Mouse (Mus musculus) forebrain, embryonic 13.5 days (tissue): ENCODE measurements around the gene Rps5. TPM values are rescaled to one million over a fixed set of nuclear protein-coding genes. Genes with fewer than 3 reads are reported as not detected.
"Not testable (repeated sequence)": the region's sequence is repeated elsewhere in the genome, so short reads cannot be mapped to it uniquely, and the experiment has no call there.

Experiments used
- ATAC-seq: fragments of 200-750 bp; cut with Nextera tagmentation; 2 replicates; pipeline ENCODE4 v1.8.0; 2017
- H3K27ac ChIP-seq: fragments of 300-500 bp; sonication (generic); 2 replicates; pipeline ENCODE4 v1.5.1; 2015; ENCODE audit warnings: inconsistent platforms, mild to moderate bottlenecking, moderate library complexity
- H3K27me3 ChIP-seq: fragments of 300-500 bp; sonication (generic); 2 replicates; pipeline ENCODE4 v1.6.1; 2015; ENCODE audit warnings: mild to moderate bottlenecking, inconsistent platforms
- H3K36me3 ChIP-seq: fragments of 300-500 bp; sonication (generic); 2 replicates; pipeline ENCODE4 v1.6.1; 2015; ENCODE audit warnings: mild to moderate bottlenecking, inconsistent platforms; ENCODE audit not compliant: poor library complexity, severe bottlenecking
- H3K4me1 ChIP-seq: fragments of 300-500 bp; sonication (generic); 2 replicates; pipeline ENCODE4 v1.6.1; 2015; ENCODE audit warnings: inconsistent platforms
- H3K4me2 ChIP-seq: fragments of 300-500 bp; sonication (generic); 2 replicates; pipeline ENCODE4 v1.6.1; 2015; ENCODE audit warnings: inconsistent platforms, mild to moderate bottlenecking, moderate library complexity
- H3K4me3 ChIP-seq: fragments of 300-500 bp; sonication (generic); 2 replicates; pipeline ENCODE4 v1.5.1; 2015; ENCODE audit warnings: mild to moderate bottlenecking, inconsistent platforms
- H3K9ac ChIP-seq: fragments of 300-500 bp; sonication (generic); 2 replicates; pipeline ENCODE4 v1.6.1; 2015; ENCODE audit warnings: mild to moderate bottlenecking, inconsistent platforms
- H3K9me3 ChIP-seq: fragments of 300-500 bp; sonication (generic); replicated peaks from 2 replicates; pipeline ENCODE4 v1.6.1; 2016; ENCODE audit warnings: inconsistent platforms
- WGBS: fragments of 180-500 bp; shearing (Covaris S2); methylation state at CpG from one replicate; pipeline ENCODE4 v1.1.7; 2015; 5-methylcytosine and 5-hydroxymethylcytosine counted together
- polyA plus RNA-seq: library from polyadenylated mRNA; unstranded; fragments of >200 nt; fragmentation: Nextera tagmentation; extraction: Ambion mirVana; gene quantifications from 2 replicates; pipeline ENCODE4 v1.2.1, GENCODE M21; 2015

Rps5 gene
- polyA plus RNA-seq, 1 experiment from 2014 or later = 824 TPM

GRCm38 (mm10) chr7:12934808-12935207, 12.7 kb downstream of the Rps5 start:
- Histone ChIP-seq H3K9me3 (no peaks in the 10 kb centered on the region), H3K36me3 (no peaks in the 10 kb centered on the region), H3K4me3 (no peak overlapping the region), H3K4me2 (no peak overlapping the region), H3K27me3 (no peaks in the 10 kb centered on the region), H3K27ac (no peak overlapping the region), H3K4me1 (no peaks in the 10 kb centered on the region), H3K9ac (no peak overlapping the region)
- WGBS = 92% methylated on average over 3 of the region's 3 CpGs
- no peak for ATAC-seq

DNA sequence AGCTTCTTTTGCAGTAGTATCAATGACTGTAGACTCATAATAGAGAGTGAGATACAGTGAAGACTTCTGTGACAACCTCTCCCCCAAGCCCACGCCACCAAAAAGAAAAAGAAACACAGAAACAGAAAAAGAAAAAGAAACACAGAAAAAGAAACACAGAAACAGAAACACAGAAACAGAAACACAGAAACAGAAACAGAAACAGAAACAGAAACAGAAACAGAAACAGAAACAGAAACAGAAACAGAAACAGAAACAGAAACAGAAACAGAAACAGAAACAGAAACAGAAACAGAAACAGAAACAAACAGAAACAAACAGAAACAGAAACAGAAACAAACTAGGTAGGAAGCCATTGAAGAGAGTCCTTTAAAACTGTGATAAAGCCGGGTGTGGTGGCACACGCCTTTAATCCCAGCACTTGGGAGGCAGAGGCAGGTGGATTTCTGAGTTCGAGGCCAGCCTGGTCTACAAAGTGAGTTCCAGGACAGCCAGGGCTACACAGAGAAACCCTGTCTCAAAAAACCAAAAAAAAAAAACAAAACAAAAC, 15.2 kb downstream of the Rps5 start:
- H3K27ac ChIP-seq, H3K9ac ChIP-seq, H3K4me1 ChIP-seq, H3K4me3 ChIP-seq, H3K27me3 ChIP-seq, H3K9me3 ChIP-seq, H3K36me3 ChIP-seq, H3K4me2 ChIP-seq, ATAC-seq: not testable (repeated sequence)
- 90% methylated on average over 4 of the region's 4 CpGs for WGBS

- WGBS = 80% methylated on average over 4 of the region's 4 CpGs
- Histone ChIP-seq H3K4me3 (no peak overlapping the region), H3K36me3 (no peaks in the 10 kb centered on the region), H3K9ac (no peak overlapping the region), H3K4me2 (no peak overlapping the region), H3K27ac (no peak overlapping the region), H3K9me3 (no peaks in the 10 kb centered on the region), H3K27me3 (no peaks in the 10 kb centered on the region), H3K4me1 (no peaks in the 10 kb centered on the region)
- ATAC-seq = no peak
These were observed 18.5 kb downstream of the Rps5 start for GRCm38 (mm10) chr7:12940599-12940998.

GRCm38 (mm10) chr7:12943488-12943887, 21.4 kb downstream of the Rps5 start:
- no peak for ATAC-seq
- Histone ChIP-seq H3K4me3 (no peak overlapping the region), H3K4me1 (no peaks in the 10 kb centered on the region), H3K27ac (no peak overlapping the region), H3K9me3 (peaks cover 4% of the 10 kb centered on the region; the same call in 1 of the 2 replicates), H3K4me2 (no peak overlapping the region), H3K27me3 (no peaks in the 10 kb centered on the region), H3K36me3 (no peaks in the 10 kb centered on the region), H3K9ac (no peak overlapping the region)

DNA sequence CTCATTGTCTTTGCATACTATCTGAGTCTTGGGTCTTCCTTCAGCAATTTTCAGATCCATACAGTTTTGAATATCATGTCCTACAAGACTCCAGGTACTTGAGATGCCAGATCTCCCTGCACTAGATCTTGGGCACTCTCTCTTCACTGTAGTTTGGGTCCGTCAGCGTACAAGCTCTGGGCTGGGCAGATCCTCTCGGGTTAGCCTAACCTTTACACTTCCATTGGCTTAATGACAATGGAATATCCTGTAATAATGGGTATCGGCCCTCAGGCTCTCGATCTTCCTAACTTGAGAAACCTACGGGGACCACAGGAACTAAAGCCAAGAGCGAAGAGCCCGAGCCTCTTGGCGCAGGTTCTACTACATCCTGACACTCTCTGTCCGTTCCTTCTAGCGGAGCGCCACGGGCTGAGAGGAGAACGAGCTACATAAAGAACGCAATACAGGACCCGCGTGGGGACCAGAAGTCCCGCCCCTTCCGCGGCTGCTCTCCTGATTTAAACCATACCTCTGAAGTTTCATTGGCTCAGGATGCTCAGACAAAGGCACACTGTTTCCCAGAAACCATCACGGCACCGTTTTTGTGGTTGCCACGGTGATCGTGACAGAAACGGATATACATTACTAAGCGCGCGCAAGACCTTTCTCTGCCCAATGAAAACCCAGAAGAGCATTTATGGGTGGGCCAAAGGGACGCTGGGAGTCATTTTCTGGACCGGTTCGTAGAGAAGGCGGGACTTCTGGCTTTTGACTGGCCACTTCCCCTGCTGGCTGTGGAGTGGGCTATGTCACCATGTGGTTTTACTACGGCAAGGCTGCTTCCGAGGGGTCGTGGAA, 27.2 kb downstream of the Rps5 start:
- Histone ChIP-seq H3K9me3 (peaks cover 4% of the 10 kb centered on the region; the same call in 1 of the 2 replicates), H3K4me3 (peak overlapping the region; percentile 42), H3K9ac (peak overlapping the region; percentile 75), H3K27me3 (no peaks in the 10 kb centered on the region), H3K36me3 (no peaks in the 10 kb centered on the region), H3K27ac (peak overlapping the region; percentile 83), H3K4me2 (peak overlapping the region; percentile 80), H3K4me1 (peaks cover 12% of the 10 kb centered on the region)
- 15% methylated on average over 35 of the region's 35 CpGs for WGBS
- ATAC-seq = peak; percentile 99

- Histone ChIP-seq H3K9me3 (peaks cover 4% of the 10 kb centered on the region; the same call in 1 of the 2 replicates), H3K4me2 (peak overlapping the region; percentile 80), H3K4me1 (peaks cover 12% of the 10 kb centered on the region), H3K27me3 (no peaks in the 10 kb centered on the region), H3K36me3 (no peaks in the 10 kb centered on the region), H3K27ac (peak overlapping the region; percentile 67), H3K4me3 (peak overlapping the region; percentile 42), H3K9ac (peak overlapping the region; percentile 75)
- WGBS = 10% methylated on average over 16 of the region's 16 CpGs
- ATAC-seq = peak; percentile 13
These were observed 27.8 kb downstream of the Rps5 start for GRCm38 (mm10) chr7:12949872-12950229.

GRCm38 (mm10) chr7:12954896-12955295, 32.8 kb downstream of the Rps5 start:
- no peaks in the 10 kb centered on the region for H3K36me3 ChIP-seq
- no peak for ATAC-seq
- H3K27ac ChIP-seq = no peak overlapping the region
- no peaks in the 10 kb centered on the region for H3K9me3 ChIP-seq
- peaks cover 6% of the 10 kb centered on the region for H3K4me1 ChIP-seq
- H3K4me3 ChIP-seq = no peak overlapping the region
- no peak overlapping the region for H3K4me2 ChIP-seq
- 54% methylated on average over 3 of the region's 3 CpGs for WGBS
- no peaks in the 10 kb centered on the region for H3K27me3 ChIP-seq
- H3K9ac ChIP-seq = no peak overlapping the region

DNA sequence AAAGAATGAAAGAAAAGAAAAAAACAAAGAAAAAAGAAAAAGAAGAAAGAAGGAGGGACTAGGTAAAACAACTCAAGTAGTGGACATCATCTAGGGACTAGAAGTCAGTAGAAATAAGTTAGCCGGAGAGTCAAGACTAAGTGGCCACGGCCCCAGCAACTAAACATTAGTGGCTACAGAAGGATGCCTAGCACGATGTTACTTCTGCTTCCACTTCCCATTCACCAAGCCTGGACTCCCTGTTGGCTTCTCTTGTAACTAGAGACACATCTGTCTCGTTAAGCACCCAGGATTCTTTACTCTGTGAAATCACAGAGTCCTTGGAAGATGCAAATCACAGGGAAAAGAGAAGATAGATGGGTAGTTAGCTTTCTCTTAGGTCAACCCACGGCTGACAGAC, 35.4 kb downstream of the Rps5 start:
- Histone ChIP-seq H3K9me3 (no peaks in the 10 kb centered on the region), H3K9ac (no peak overlapping the region), H3K27me3 (no peaks in the 10 kb centered on the region), H3K4me3 (no peak overlapping the region), H3K4me2 (no peak overlapping the region), H3K4me1 (no peaks in the 10 kb centered on the region), H3K27ac (no peak overlapping the region), H3K36me3 (no peaks in the 10 kb centered on the region)
- WGBS = 69% methylated on average over 5 of the region's 5 CpGs
- ATAC-seq = no peak

DNA sequence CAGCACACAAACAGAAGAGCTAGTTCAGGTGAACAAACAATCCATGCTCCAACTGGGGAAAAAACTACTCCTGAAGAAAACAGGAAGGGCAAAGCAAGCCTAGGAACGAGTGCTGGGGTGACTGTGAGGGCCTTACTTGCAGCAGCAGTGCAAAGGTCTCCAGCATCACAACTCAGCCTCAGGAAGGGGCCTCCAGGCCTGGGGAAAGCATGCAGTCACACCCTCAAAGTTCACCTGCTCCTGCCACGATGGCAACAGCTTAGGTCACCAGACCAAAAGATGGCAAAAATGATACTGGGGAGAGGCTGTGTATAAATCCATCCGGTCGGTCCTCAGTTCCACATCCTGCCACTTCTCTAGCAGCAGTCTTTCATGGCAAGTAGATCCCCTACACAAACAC, 36.9 kb downstream of the Rps5 start:
- H3K9me3 ChIP-seq = no peaks in the 10 kb centered on the region
- H3K4me2 ChIP-seq = no peak overlapping the region
- H3K9ac ChIP-seq = no peak overlapping the region
- H3K36me3 ChIP-seq = no peaks in the 10 kb centered on the region
- no peak overlapping the region for H3K27ac ChIP-seq
- 83% methylated on average over 4 of the region's 4 CpGs for WGBS
- H3K27me3 ChIP-seq = no peaks in the 10 kb centered on the region
- no peaks in the 10 kb centered on the region for H3K4me1 ChIP-seq
- no peak for ATAC-seq
- H3K4me3 ChIP-seq = no peak overlapping the region

GRCm38 (mm10) chr7:12959718-12960117, 37.6 kb downstream of the Rps5 start:
- WGBS = 16% methylated on average over 4 of the region's 4 CpGs
- Histone ChIP-seq H3K27ac (no peak overlapping the region), H3K4me2 (no peak overlapping the region), H3K9me3 (no peaks in the 10 kb centered on the region), H3K4me3 (no peak overlapping the region), H3K9ac (no peak overlapping the region), H3K27me3 (no peaks in the 10 kb centered on the region), H3K4me1 (peaks cover under 1% of the 10 kb centered on the region; the same call in 1 of the 2 replicates), H3K36me3 (no peaks in the 10 kb centered on the region)
- no peak for ATAC-seq

DNA sequence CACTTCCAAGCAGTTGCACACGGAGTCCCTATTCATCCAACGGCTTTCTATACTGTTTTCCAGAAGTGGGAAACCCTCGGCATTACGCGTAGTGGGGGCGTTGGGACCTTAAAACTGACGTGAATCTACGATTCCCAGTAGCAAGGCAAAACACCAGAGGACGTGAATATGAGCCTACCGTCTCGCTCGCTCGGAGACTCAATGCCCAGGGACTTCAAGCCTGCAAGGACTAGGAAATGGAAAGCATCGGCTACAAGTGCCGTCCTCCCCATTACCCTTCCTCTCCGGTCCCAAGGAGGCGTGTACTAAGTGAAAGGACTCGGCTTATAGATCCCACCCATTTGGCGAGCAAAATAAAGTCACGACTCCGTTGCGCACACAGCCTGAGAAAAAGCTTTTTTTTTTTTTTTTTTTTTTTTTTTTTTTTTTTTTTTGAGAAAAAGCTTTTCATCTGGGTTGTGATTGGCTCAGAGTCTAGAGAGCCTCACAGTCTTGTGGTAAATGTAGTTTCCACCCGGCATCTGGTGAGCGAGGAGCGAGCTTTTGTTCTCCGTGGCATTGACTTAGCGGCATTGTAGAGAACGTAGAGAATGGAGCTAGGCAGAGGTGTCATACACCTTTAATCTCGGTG, 39.5 kb downstream of the Rps5 start:
- H3K27me3 ChIP-seq = no peaks in the 10 kb centered on the region
- peak overlapping the region; percentile 83 for H3K27ac ChIP-seq
- no peaks in the 10 kb centered on the region for H3K36me3 ChIP-seq
- no peaks in the 10 kb centered on the region for H3K9me3 ChIP-seq
- peaks cover 15% of the 10 kb centered on the region for H3K4me1 ChIP-seq
- peak overlapping the region; percentile 63 for H3K4me2 ChIP-seq
- under 1% methylated on average over 29 of the region's 29 CpGs for WGBS
- peak; percentile 82 for ATAC-seq
- H3K4me3 ChIP-seq = peak overlapping the region; percentile 39
- H3K9ac ChIP-seq = peak overlapping the region; percentile 66

GRCm38 (mm10) chr7:12965678-12966091, 43.6 kb downstream of the Rps5 start, which contains the start of gene Zfp324:
Gene Zfp324 (plus strand): TSS chr7:12965838.
- no peaks in the 10 kb centered on the region for H3K27me3 ChIP-seq
- peak within 1 kb of the TSS; percentile 90 for H3K4me3 ChIP-seq
- WGBS = under 1% methylated on average over 23 of the region's 23 CpGs
- H3K4me1 ChIP-seq = peaks cover 25% of the 10 kb centered on the region
- peak within 1 kb of the TSS; percentile 94 for H3K9ac ChIP-seq
- H3K9me3 ChIP-seq = no peaks in the 10 kb centered on the region
- H3K4me2 ChIP-seq = peak within 1 kb of the TSS; percentile 95
- peak; percentile 94 for ATAC-seq
- peaks cover 23% of the 10 kb centered on the region for H3K36me3 ChIP-seq
- peak within 1 kb of the TSS; percentile 90 for H3K27ac ChIP-seq
